9 mouse cellular contexts compared by ENCODE assay signal in the genomic region with DNA sequence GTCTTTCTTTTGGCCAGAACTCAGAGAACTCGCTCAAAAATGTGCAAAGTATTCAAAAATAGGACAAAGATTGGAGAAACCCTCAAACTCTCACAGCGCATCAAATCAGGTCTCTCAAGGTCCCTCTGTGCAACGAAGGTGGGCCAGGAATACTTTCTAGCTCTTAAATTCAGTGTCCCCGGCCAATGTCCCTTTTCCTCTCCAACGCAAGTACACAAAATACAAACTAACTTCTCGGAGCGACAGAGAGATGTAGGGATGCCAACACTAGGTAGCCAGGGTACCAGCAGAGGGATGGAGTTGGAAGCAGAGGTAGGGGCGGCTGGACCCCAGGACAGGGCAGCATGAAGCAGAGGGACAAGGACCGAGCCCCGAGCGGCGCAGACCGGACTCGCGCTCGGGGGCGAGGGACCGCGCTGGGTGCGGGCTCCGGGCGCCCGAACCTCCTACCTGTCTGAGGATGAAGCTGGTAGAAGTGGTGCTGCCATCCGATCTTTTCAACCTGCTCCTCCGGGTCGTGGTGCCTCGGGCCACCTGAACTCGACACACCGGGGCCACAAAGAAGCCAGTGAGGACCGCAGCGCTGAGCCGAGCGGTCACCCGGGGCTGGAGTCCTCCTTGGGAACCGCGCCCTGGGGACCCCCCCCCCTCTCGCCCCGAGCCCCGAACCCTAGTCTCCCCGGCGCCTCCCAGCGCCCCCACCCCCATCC. TPM values are rescaled to one million over a fixed set of nuclear protein-coding genes. Genes with fewer than 3 reads are reported as not detected.
DNase-seq lines count a peak whose midpoint lies in the region; ATAC-seq and TF ChIP-seq lines count a peak whose summit lies in the region.
"Had no signal": no experiment of that assay in that cellular context is flagged by ENCODE, and none has a peak within 500 bp of the region (broad histone marks: within the 10 kb centered on the region; RNA-seq: fewer than 3 reads in every experiment).

No protein-coding gene starts in this region.

- peak overlapping the region; percentile 73 for H3K4me2 ChIP-seq in liver, embryonic 12.5 days

- TF ChIP-seq CTCF in cerebellum, adult 2 months (IDR thresholded peaks at IDR 0.05; ENCODE audit: borderline replicate concordance, insufficient read depth, low read depth, low read length), result no peak

- DNase-seq in cerebellum, adult 2 months, result peak; percentile 57 to 69
- no peak for DNase-seq in cerebellum, adult 9-11 months
- peak; percentile 38 for DNase-seq in right cerebral cortex, postnatal 25 days
- no peak for DNase-seq in right cerebral cortex, postnatal 14 days
- peak; percentile 8 to 10 for DNase-seq in heart, postnatal 10 days
- DNase-seq in retina, postnatal 1 day, result peak; percentile 48
- DNase-seq in thymus, postnatal 0 days (ENCODE audit: low spot score), result no peak

- H3K27me3 ChIP-seq in cerebellum, adult 2 months (ENCODE audit: control insufficient read depth, insufficient read depth, low read length), result no peaks in the 10 kb centered on the region
- H3K27me3 ChIP-seq in liver, embryonic 12.5 days (replicated peaks), result peaks cover 67% of the 10 kb centered on the region

- H3K27ac ChIP-seq in cerebellum, adult 2 months (ENCODE audit: insufficient read depth, low read length), result peak overlapping the region; percentile 71
- H3K27ac ChIP-seq in liver, embryonic 12.5 days, result no peak overlapping the region

- no peaks in the 10 kb centered on the region for H3K36me3 ChIP-seq in liver, embryonic 12.5 days

- H3K9me3 ChIP-seq in liver, embryonic 12.5 days (replicated peaks), result no peaks in the 10 kb centered on the region

- H3K4me1 ChIP-seq in cerebellum, adult 2 months (ENCODE audit: control insufficient read depth, insufficient read depth, low read length), result peaks cover 9% of the 10 kb centered on the region; the same call in 1 of the 2 replicates
- H3K4me1 ChIP-seq in liver, embryonic 12.5 days, result peaks cover 9% of the 10 kb centered on the region

- ATAC-seq in liver, embryonic 12.5 days, result peak; percentile 22; the same call in 1 of the 2 replicates

- peak overlapping the region; percentile 97 for H3K4me3 ChIP-seq in cerebellum, adult 2 months (replicated peaks; ENCODE audit: insufficient read depth, low read depth, low read length)
- peak overlapping the region; percentile 56 for H3K4me3 ChIP-seq in liver, embryonic 12.5 days

- intact Hi-C loops in heart, postnatal 10 days (cut with DNase I), result loop anchor here (5.0 kb wide), 1 partner anchor 38 kb away; no protein-coding TSS in a partner anchor

- no peak for TF ChIP-seq POLR2A in cerebellum, adult 2 months (IDR thresholded peaks at IDR 0.05; ENCODE audit: borderline replicate concordance, insufficient read depth, low read length)

- WGBS in cerebellum, adult 2 months, result under 1% methylated on average over 40 of the region's 42 CpGs
- 2% methylated on average over 30 of the region's 42 CpGs for WGBS in liver, embryonic 12.5 days (ENCODE audit: insufficient replicate concordance)

- no peak overlapping the region for H3K9ac ChIP-seq in liver, embryonic 12.5 days

RNA-seq across cellular contexts. Expression of gene Cacnb4, which starts 1.2 kb away (rescaled TPM):
- 64.7 and 79.9 TPM in 2 replicates for polyA plus RNA-seq in cerebellum, adult 2 months (2012; rRNA removed)
- total RNA-seq in heart, postnatal 10 days (2021), result under 1 TPM; 0.74 to 0.96 TPM
- polyA plus RNA-seq in liver, embryonic 12.5 days (2016; fragmentation: Nextera tagmentation; extraction: Ambion mirVana), result 0.31 and 0.47 TPM in 2 replicates
- polyA plus RNA-seq in thymus, postnatal 0 days (2015; fragmentation: Nextera tagmentation; extraction: Ambion mirVana), result 0.18 and 0.21 TPM in 2 replicates
- total RNA-seq: hematopoietic stem cell, adult 5-6 weeks had no signal

Comparison
In these comparisons a context has a peak if more than half of its experiments do, and no peak if none do; other contexts are left out.
1. DNase-seq: peak in cerebellum, adult 2 months (2 of 2), right cerebral cortex, postnatal 25 days (single experiment), heart, postnatal 10 days (2 of 2) and retina, postnatal 1 day (single experiment); none in cerebellum, adult 9-11 months (single experiment), right cerebral cortex, postnatal 14 days (single experiment) and thymus, postnatal 0 days (single experiment).
2. RNA of gene Cacnb4, which starts 1.2 kb away (polyA plus RNA-seq): 64.7 to 79.9 TPM in cerebellum, adult 2 months; 0.31 to 0.47 TPM in liver, embryonic 12.5 days and 0.18 to 0.21 TPM in thymus, postnatal 0 days; every median in the first group is over 10 times any median in the second.